Mouse (Mus musculus) midbrain, embryonic 14.5 days (tissue): ENCODE data around the gene Praf2. TPM values are rescaled to one million over a fixed set of nuclear protein-coding genes. Genes with fewer than 3 reads are reported as not detected.

Source experiments
- ATAC-seq: fragments of 200-750 bp; cut with Nextera tagmentation; 2 replicates; pipeline ENCODE4 v1.8.0; 2017; ENCODE audit warnings: moderate number of reproducible peaks, moderate library complexity; ENCODE audit not compliant: low FRiP score, low TSS enrichment
- DNase-seq: peaks from one replicate; pipeline ENCODE4 v3.0.0-alpha.2; 2015
- H3K27ac ChIP-seq: fragments of 300-500 bp; sonication (generic); replicated peaks from 2 replicates; pipeline ENCODE4 v1.5.1; 2014; ENCODE audit warnings: mild to moderate bottlenecking, low read depth, low read length, moderate library complexity
- H3K27me3 ChIP-seq: fragments of 300-500 bp; sonication (generic); 2 replicates; pipeline ENCODE4 v1.6.1; 2014; ENCODE audit warnings: low read length, control low read depth, mixed read lengths; ENCODE audit not compliant: control insufficient read depth, insufficient read depth
- H3K36me3 ChIP-seq: fragments of 300-500 bp; sonication (generic); 2 replicates; pipeline ENCODE4 v1.6.1; 2014; ENCODE audit warnings: low read length, control low read depth; ENCODE audit not compliant: control insufficient read depth, insufficient read depth
- H3K4me1 ChIP-seq: fragments of 300-500 bp; sonication (generic); 2 replicates; pipeline ENCODE4 v1.6.1; 2014; ENCODE audit warnings: mild to moderate bottlenecking, antibody characterized with exemption, low read length, control low read depth; ENCODE audit not compliant: control insufficient read depth, insufficient read depth
- H3K4me2 ChIP-seq: fragments of 300-500 bp; sonication (generic); 2 replicates; pipeline ENCODE4 v1.6.1; 2014; ENCODE audit warnings: mild to moderate bottlenecking, low read length, moderate library complexity
- H3K4me3 ChIP-seq: fragments of 300-500 bp; sonication (generic); replicated peaks from 2 replicates; pipeline ENCODE4 v1.5.1; 2014; ENCODE audit warnings: low read depth, low read length
- H3K9ac ChIP-seq: fragments of 300-500 bp; sonication (generic); replicated peaks from 2 replicates; pipeline ENCODE4 v1.6.1; 2014; ENCODE audit warnings: mild to moderate bottlenecking, low read length, moderate library complexity
- H3K9me3 ChIP-seq: fragments of 300-500 bp; sonication (generic); 2 replicates; pipeline ENCODE4 v1.6.1; 2016; ENCODE audit warnings: low read length, control low read depth, mixed read lengths; ENCODE audit not compliant: control insufficient read depth
- WGBS: fragments of 180-500 bp; shearing (Covaris S2); extraction: QIAGEN DNeasy Blood & Tissue Kit; methylation state at CpG from one replicate; pipeline ENCODE4 v1.1.7; 2014; 5-methylcytosine and 5-hydroxymethylcytosine counted together
- polyA plus RNA-seq: library from polyadenylated mRNA; unstranded; fragments of >200 nt; fragmentation: Nextera tagmentation; extraction: Ambion mirVana; gene quantifications from 2 replicates; pipeline ENCODE4 v1.2.1, GENCODE M21; 2014

Praf2 gene
- polyA plus RNA-seq, result 126 and 144 TPM in 2 replicates

GRCm38 (mm10) chrX:7728215-7728921 lies at the start of gene Praf2:
Praf2 (plus strand) TSS chrX:7728439.
- peak; percentile 92 for ATAC-seq

GRCm38 (mm10) chrX:7678986-7679385 lies 49.3 kb upstream of the Praf2 start:
- 41% methylated on average over 3 of the region's 3 CpGs for WGBS
- DNase-seq (no peak), ATAC-seq (no peak)
- no peak overlapping the region for H3K27ac ChIP-seq
- H3K4me3 ChIP-seq, result no peak overlapping the region
- no peaks in the 10 kb centered on the region for H3K36me3 ChIP-seq
- no peaks in the 10 kb centered on the region for H3K4me1 ChIP-seq
- no peak overlapping the region for H3K9ac ChIP-seq
- H3K4me2 ChIP-seq, result no peak overlapping the region
- H3K27me3 ChIP-seq, result no peaks in the 10 kb centered on the region
- no peaks in the 10 kb centered on the region for H3K9me3 ChIP-seq

More at GRCm38 (mm10) chrX:7728215-7728921, at the start of gene Praf2:
- WGBS, result 14% methylated on average over 42 of the region's 42 CpGs
- Histone ChIP-seq H3K4me3 (peak within 1 kb of the TSS; percentile 44), H3K9ac (peak within 1 kb of the TSS; percentile 49), H3K9me3 (no peaks in the 10 kb centered on the region), H3K36me3 (peaks cover 16% of the 10 kb centered on the region), H3K4me1 (peaks cover 5% of the 10 kb centered on the region; the same call in 1 of the 2 replicates), H3K4me2 (peak within 1 kb of the TSS; percentile 56), H3K27me3 (no peaks in the 10 kb centered on the region), H3K27ac (peak within 1 kb of the TSS; percentile 74)
- DNase-seq, result peak; percentile 90

GRCm38 (mm10) chrX:7679405-7680056 lies 48.7 kb upstream of the Praf2 start:
- peak; percentile 90 for ATAC-seq
- no peak overlapping the region for H3K27ac ChIP-seq
- no peaks in the 10 kb centered on the region for H3K4me1 ChIP-seq
- no peaks in the 10 kb centered on the region for H3K9me3 ChIP-seq
- no peak overlapping the region for H3K9ac ChIP-seq
- peak; percentile 93 for DNase-seq
- H3K27me3 ChIP-seq, result no peaks in the 10 kb centered on the region
- 20% methylated on average over 27 of the region's 27 CpGs for WGBS
- H3K4me2 ChIP-seq, result peak overlapping the region; percentile 48
- H3K4me3 ChIP-seq, result no peak overlapping the region
- no peaks in the 10 kb centered on the region for H3K36me3 ChIP-seq

GRCm38 (mm10) chrX:7680057-7680412 lies 48.2 kb upstream of the Praf2 start:
- H3K4me2 ChIP-seq, result peak overlapping the region; percentile 48
- no peaks in the 10 kb centered on the region for H3K9me3 ChIP-seq
- no peaks in the 10 kb centered on the region for H3K36me3 ChIP-seq
- H3K4me3 ChIP-seq, result no peak overlapping the region
- no peak overlapping the region for H3K9ac ChIP-seq
- no peak overlapping the region for H3K27ac ChIP-seq
- H3K27me3 ChIP-seq, result no peaks in the 10 kb centered on the region
- H3K4me1 ChIP-seq, result no peaks in the 10 kb centered on the region
- WGBS, result 28% methylated on average over 12 of the region's 12 CpGs
- DNase-seq, result no peak
- ATAC-seq, result no peak

GRCm38 (mm10) chrX:7680864-7681263 lies 47.4 kb upstream of the Praf2 start, which contains the start of gene Magix:
Magix (minus strand) TSS chrX:7681251.
- Histone ChIP-seq H3K27me3 (no peaks in the 10 kb centered on the region), H3K27ac (no peak within 1 kb of the TSS), H3K4me3 (no peak within 1 kb of the TSS), H3K4me1 (no peaks in the 10 kb centered on the region), H3K4me2 (peak within 1 kb of the TSS; percentile 48), H3K9me3 (no peaks in the 10 kb centered on the region), H3K9ac (no peak within 1 kb of the TSS), H3K36me3 (no peaks in the 10 kb centered on the region)
- 72% methylated on average over 14 of the region's 14 CpGs for WGBS
- no peak for DNase-seq
- no peak for ATAC-seq

- Histone ChIP-seq H3K4me3 (no peak overlapping the region), H3K4me2 (no peak overlapping the region), H3K27ac (no peak overlapping the region), H3K27me3 (no peaks in the 10 kb centered on the region), H3K9ac (no peak overlapping the region), H3K4me1 (no peaks in the 10 kb centered on the region), H3K9me3 (no peaks in the 10 kb centered on the region), H3K36me3 (no peaks in the 10 kb centered on the region)
- ATAC-seq (no peak), DNase-seq (no peak)
- 94% methylated on average over 2 of the region's 2 CpGs for WGBS
Observed at GRCm38 (mm10) chrX:7688321-7688720, 39.9 kb upstream of the Praf2 start.

GRCm38 (mm10) chrX:7690486-7690885 lies 37.8 kb upstream of the Praf2 start:
- Histone ChIP-seq H3K9me3 (no peaks in the 10 kb centered on the region), H3K4me3 (no peak overlapping the region), H3K9ac (no peak overlapping the region), H3K27me3 (no peaks in the 10 kb centered on the region), H3K36me3 (no peaks in the 10 kb centered on the region), H3K4me2 (no peak overlapping the region), H3K4me1 (no peaks in the 10 kb centered on the region), H3K27ac (no peak overlapping the region)
- DNase-seq (no peak), ATAC-seq (no peak)
- 65% methylated on average over 3 of the region's 3 CpGs for WGBS

- ATAC-seq, result no peak
Observed at GRCm38 (mm10) chrX:7692862-7693261, 35.4 kb upstream of the Praf2 start.

GRCm38 (mm10) chrX:7696520-7696919 lies 31.7 kb upstream of the Praf2 start:
- no peaks in the 10 kb centered on the region for H3K27me3 ChIP-seq
- WGBS, result 53% methylated on average over 6 of the region's 6 CpGs
- no peak overlapping the region for H3K9ac ChIP-seq
- DNase-seq (no peak), ATAC-seq (peak; percentile 49)
- no peak overlapping the region for H3K27ac ChIP-seq
- H3K36me3 ChIP-seq, result peaks cover 9% of the 10 kb centered on the region; the same call in 1 of the 2 replicates
- H3K4me1 ChIP-seq, result no peaks in the 10 kb centered on the region
- H3K4me2 ChIP-seq, result peak overlapping the region; percentile 42
- no peak overlapping the region for H3K4me3 ChIP-seq
- no peaks in the 10 kb centered on the region for H3K9me3 ChIP-seq

More at GRCm38 (mm10) chrX:7692862-7693261, 35.4 kb upstream of the Praf2 start:
- no peak overlapping the region for H3K4me2 ChIP-seq
- no peak overlapping the region for H3K9ac ChIP-seq
- no peak for DNase-seq
- H3K27ac ChIP-seq, result no peak overlapping the region
- WGBS, result 42% methylated on average over 4 of the region's 4 CpGs
- H3K27me3 ChIP-seq, result no peaks in the 10 kb centered on the region
- no peaks in the 10 kb centered on the region for H3K36me3 ChIP-seq
- H3K4me1 ChIP-seq, result no peaks in the 10 kb centered on the region
- H3K4me3 ChIP-seq, result no peak overlapping the region
- H3K9me3 ChIP-seq, result no peaks in the 10 kb centered on the region
